Comparison of ENCODE assay signal across 9 mouse cellular contexts in the genomic region with DNA sequence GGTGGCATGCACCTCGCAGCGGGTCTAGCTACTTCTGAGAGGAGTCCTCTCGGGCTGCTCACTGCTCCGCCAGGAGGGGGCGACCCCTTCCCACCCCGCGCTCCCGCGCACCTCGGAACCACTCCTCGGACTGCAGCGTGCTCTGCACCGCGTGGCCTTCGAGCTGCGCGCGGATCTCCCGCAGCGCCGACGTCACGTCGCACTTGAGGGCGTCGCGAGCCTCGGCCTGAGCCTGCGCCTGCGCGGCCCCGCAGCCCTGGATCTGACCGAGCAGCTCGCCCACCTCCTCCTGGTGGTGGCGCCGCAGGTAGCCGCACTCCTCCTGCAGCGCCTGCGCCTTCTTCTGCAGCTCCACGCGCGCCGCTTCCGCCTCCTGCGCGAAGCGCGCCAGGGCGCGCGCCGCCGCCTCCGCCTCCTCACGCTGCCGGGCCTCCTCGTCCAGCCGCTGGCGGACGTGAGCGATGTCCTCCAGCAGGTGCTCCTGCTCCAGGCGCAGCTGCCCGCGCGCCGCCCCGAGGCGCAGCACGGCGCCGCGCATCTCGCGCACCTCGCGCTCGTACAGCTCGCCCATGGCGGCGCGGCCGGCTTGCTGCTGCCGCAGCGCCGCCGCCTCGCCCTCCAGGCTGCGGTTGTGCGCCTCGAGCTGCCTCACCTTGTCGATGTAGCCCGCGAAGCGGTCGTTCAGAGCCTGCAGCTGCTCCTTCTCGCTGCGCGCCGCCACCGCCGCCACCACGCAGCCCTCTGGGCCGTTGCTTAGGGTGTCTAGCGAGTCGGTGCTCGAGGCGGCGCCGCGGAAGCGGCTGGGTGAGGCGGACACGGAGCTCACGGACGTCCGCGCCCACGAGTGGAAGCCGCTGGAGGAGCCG. TPM values are rescaled to one million over a fixed set of nuclear protein-coding genes. Genes with fewer than 3 reads are reported as not detected.
DNase-seq lines count a peak whose midpoint lies in the region; ATAC-seq and TF ChIP-seq lines count a peak whose summit lies in the region.
"Had no signal": no experiment of that assay in that cellular context is flagged by ENCODE, and none has a peak within 500 bp of the region (broad histone marks: within the 10 kb centered on the region; RNA-seq: fewer than 3 reads in every experiment).

No protein-coding gene starts in this region.

- H3K27me3 ChIP-seq in erythroblast, embryonic 14.5 days (ENCODE audit: control insufficient read depth): peaks cover 79% of the 10 kb centered on the region
- H3K27me3 ChIP-seq in heart, embryonic 12.5 days (replicated peaks): peaks cover 97% of the 10 kb centered on the region
- H3K27me3 ChIP-seq in kidney, postnatal 0 days (ENCODE audit: insufficient read depth, low read length): peaks cover 51% of the 10 kb centered on the region
- peaks cover 92% of the 10 kb centered on the region for H3K27me3 ChIP-seq in limb, embryonic 15.5 days
- peaks cover 39% of the 10 kb centered on the region for H3K27me3 ChIP-seq in midbrain, embryonic 16.5 days (ENCODE audit: control insufficient read depth, insufficient read depth, low read depth, low read length)

- TF ChIP-seq CTCF in kidney, postnatal 0 days (IDR thresholded peaks at IDR 0.05; ENCODE audit: low read depth): peak; percentile 30; the same call in 1 of the 2 replicates

- under 1% methylated on average over 120 of the region's 120 CpGs for WGBS in heart, embryonic 12.5 days
- under 1% methylated on average over 120 of the region's 120 CpGs for WGBS in kidney, postnatal 0 days
- WGBS in limb, embryonic 15.5 days: under 1% methylated on average over 120 of the region's 120 CpGs
- WGBS in midbrain, embryonic 16.5 days: under 1% methylated on average over 106 of the region's 120 CpGs

- peaks cover 10% of the 10 kb centered on the region for H3K4me1 ChIP-seq in erythroblast, embryonic 14.5 days (ENCODE audit: control insufficient read depth)
- peaks cover 14% of the 10 kb centered on the region for H3K4me1 ChIP-seq in heart, embryonic 12.5 days (replicated peaks)
- H3K4me1 ChIP-seq in kidney, postnatal 0 days (replicated peaks; ENCODE audit: insufficient read depth, low read length): peaks cover 13% of the 10 kb centered on the region; the same call in 1 of the 2 replicates
- H3K4me1 ChIP-seq in limb, embryonic 15.5 days: peaks cover 17% of the 10 kb centered on the region
- H3K4me1 ChIP-seq in midbrain, embryonic 16.5 days (ENCODE audit: control insufficient read depth, insufficient read depth, low read length): peaks cover 26% of the 10 kb centered on the region

- peak overlapping the region; percentile 38 for H3K4me3 ChIP-seq in erythroblast, embryonic 14.5 days (replicated peaks)
- H3K4me3 ChIP-seq in heart, embryonic 12.5 days: peak overlapping the region; percentile 64
- H3K4me3 ChIP-seq in kidney, postnatal 0 days (replicated peaks; ENCODE audit: low read depth, low read length): peak overlapping the region; percentile 46
- H3K4me3 ChIP-seq in limb, embryonic 15.5 days: peak overlapping the region; percentile 51
- peak overlapping the region; percentile 75 for H3K4me3 ChIP-seq in midbrain, embryonic 16.5 days (ENCODE audit: low read depth, low read length)

- H3K36me3 ChIP-seq in erythroblast, embryonic 14.5 days (ENCODE audit: control insufficient read depth): no peaks in the 10 kb centered on the region
- no peaks in the 10 kb centered on the region for H3K36me3 ChIP-seq in heart, embryonic 12.5 days
- no peaks in the 10 kb centered on the region for H3K36me3 ChIP-seq in kidney, postnatal 0 days (ENCODE audit: insufficient read depth, low read length)
- H3K36me3 ChIP-seq in limb, embryonic 15.5 days: no peaks in the 10 kb centered on the region
- H3K36me3 ChIP-seq in midbrain, embryonic 16.5 days (ENCODE audit: control insufficient read depth, insufficient read depth, low read length): peaks cover 3% of the 10 kb centered on the region; the same call in 1 of the 2 replicates

- peak; percentile 48 for DNase-seq in embryo, embryonic 10 days (ENCODE audit: low spot score)
- peak; percentile 34 for DNase-seq in kidney, postnatal 0 days (ENCODE audit: low spot score)
- peak; percentile 33 to 73 for DNase-seq in spleen, postnatal 4 days (ENCODE audit: low spot score in 2 of 2)

- H3K9ac ChIP-seq in heart, embryonic 12.5 days: peak overlapping the region; percentile 50
- no peak overlapping the region for H3K9ac ChIP-seq in kidney, postnatal 0 days (ENCODE audit: low read depth, low read length)
- no peak overlapping the region for H3K9ac ChIP-seq in limb, embryonic 15.5 days
- peak overlapping the region; percentile 90 for H3K9ac ChIP-seq in midbrain, embryonic 16.5 days (ENCODE audit: low read depth, low read length)

- H3K4me2 ChIP-seq in heart, embryonic 12.5 days: peak overlapping the region; percentile 98
- peak overlapping the region; percentile 87 for H3K4me2 ChIP-seq in kidney, postnatal 0 days (ENCODE audit: low read length)
- peak overlapping the region; percentile 97 for H3K4me2 ChIP-seq in limb, embryonic 15.5 days
- H3K4me2 ChIP-seq in midbrain, embryonic 16.5 days (ENCODE audit: low read length): peak overlapping the region; percentile 62

- no peak overlapping the region for H3K27ac ChIP-seq in heart, embryonic 12.5 days (ENCODE audit: poor library complexity, severe bottlenecking)
- H3K27ac ChIP-seq in kidney, postnatal 0 days: no peak overlapping the region
- H3K27ac ChIP-seq in limb, embryonic 15.5 days: no peak overlapping the region
- H3K27ac ChIP-seq in midbrain, embryonic 16.5 days (ENCODE audit: low read length): peak overlapping the region; percentile 91

- H3K9me3 ChIP-seq in erythroblast, embryonic 14.5 days (ENCODE audit: control insufficient read depth, low read length): peaks cover 18% of the 10 kb centered on the region; the same call in 1 of the 2 replicates
- no peaks in the 10 kb centered on the region for H3K9me3 ChIP-seq in heart, embryonic 12.5 days (replicated peaks)
- no peaks in the 10 kb centered on the region for H3K9me3 ChIP-seq in kidney, postnatal 0 days (replicated peaks; ENCODE audit: low read length)
- H3K9me3 ChIP-seq in limb, embryonic 15.5 days: no peaks in the 10 kb centered on the region
- no peaks in the 10 kb centered on the region for H3K9me3 ChIP-seq in midbrain, embryonic 16.5 days (replicated peaks; ENCODE audit: control insufficient read depth, low read length, poor library complexity, severe bottlenecking)

- ATAC-seq in erythroblast, adult 5-6 weeks (replicated peaks; ENCODE audit: low FRiP score, poor library complexity, severe bottlenecking): no peak
- ATAC-seq in heart, embryonic 12.5 days (ENCODE audit: insufficient number of reproducible peaks, low FRiP score): peak; percentile 44; the same call in 1 of the 2 replicates
- ATAC-seq in kidney, postnatal 0 days (replicated peaks; ENCODE audit: low FRiP score, low read depth): peak; percentile 76
- ATAC-seq in limb, embryonic 15.5 days (ENCODE audit: insufficient number of reproducible peaks, low FRiP score, low TSS enrichment, low read depth): no peak
- ATAC-seq in midbrain, embryonic 16.5 days: peak; percentile 95

RNA-seq across cellular contexts. Expression of gene Nefh, which starts 0.7 kb away (rescaled TPM):
- polyA plus RNA-seq in erythroblast, embryonic 14.5 days (2012): 0.01 and 0.02 TPM in 2 replicates
- 0.77 and 3.1 TPM in 2 replicates for total RNA-seq in erythroblast, adult 5-6 weeks (2015; ENCODE audit: low replicate concordance)
- total RNA-seq in erythroblast, adult 5-6 weeks (2017; ENCODE audit: low replicate concordance): 0.70 and 1.8 TPM in 2 replicates
- 0.58 and 0.66 TPM in 2 replicates for polyA plus RNA-seq in heart, embryonic 12.5 days (2016; fragmentation: Nextera tagmentation; extraction: Ambion mirVana)
- polyA plus RNA-seq in kidney, postnatal 0 days (2015; fragmentation: Nextera tagmentation; extraction: Ambion mirVana): 0.08 and 0.11 TPM in 2 replicates
- 0.23 and 0.25 TPM in 2 replicates for polyA plus RNA-seq in limb, embryonic 15.5 days (2015; fragmentation: Nextera tagmentation; extraction: Ambion mirVana)
- 3.7 and 4.3 TPM in 2 replicates for polyA plus RNA-seq in midbrain, embryonic 16.5 days (2015; fragmentation: Nextera tagmentation; extraction: Ambion mirVana)
- total RNA-seq: CH12.LX had no signal

RNA-seq across cellular contexts. Expression of gene Ap1b1, which starts 39.4 kb away (rescaled TPM):
- polyA plus RNA-seq in erythroblast, embryonic 14.5 days (2012): 17.5 and 18.7 TPM in 2 replicates
- 20.4 and 23.0 TPM in 2 replicates for total RNA-seq in erythroblast, adult 5-6 weeks (2015; ENCODE audit: low replicate concordance)
- total RNA-seq in erythroblast, adult 5-6 weeks (2017; ENCODE audit: low replicate concordance): 53.6 and 106 TPM in 2 replicates
- 51.4 and 56.4 TPM in 2 replicates for polyA plus RNA-seq in heart, embryonic 12.5 days (2016; fragmentation: Nextera tagmentation; extraction: Ambion mirVana)
- polyA plus RNA-seq in kidney, postnatal 0 days (2015; fragmentation: Nextera tagmentation; extraction: Ambion mirVana): 54.5 and 61.6 TPM in 2 replicates
- 55.2 and 56.5 TPM in 2 replicates for polyA plus RNA-seq in limb, embryonic 15.5 days (2015; fragmentation: Nextera tagmentation; extraction: Ambion mirVana)
- polyA plus RNA-seq in midbrain, embryonic 16.5 days (2015; fragmentation: Nextera tagmentation; extraction: Ambion mirVana): 104 and 108 TPM in 2 replicates

RNA-seq across cellular contexts. Expression of gene Thoc5, which starts 52.1 kb away (rescaled TPM):
- 0.29 and 0.65 TPM in 2 replicates for polyA plus RNA-seq in erythroblast, embryonic 14.5 days (2012)
- total RNA-seq in erythroblast, adult 5-6 weeks (2015; ENCODE audit: low replicate concordance): 2.5 and 2.7 TPM in 2 replicates
- total RNA-seq in erythroblast, adult 5-6 weeks (2017; ENCODE audit: low replicate concordance): 11.3 and 17.1 TPM in 2 replicates
- 28.8 and 29.6 TPM in 2 replicates for polyA plus RNA-seq in heart, embryonic 12.5 days (2016; fragmentation: Nextera tagmentation; extraction: Ambion mirVana)
- polyA plus RNA-seq in kidney, postnatal 0 days (2015; fragmentation: Nextera tagmentation; extraction: Ambion mirVana): 27.3 and 29.8 TPM in 2 replicates
- polyA plus RNA-seq in limb, embryonic 15.5 days (2015; fragmentation: Nextera tagmentation; extraction: Ambion mirVana): 28.8 and 29.9 TPM in 2 replicates
- 57.9 and 64.1 TPM in 2 replicates for polyA plus RNA-seq in midbrain, embryonic 16.5 days (2015; fragmentation: Nextera tagmentation; extraction: Ambion mirVana)

Comparison
In these comparisons a context has a peak if more than half of its experiments do, and no peak if none do; other contexts are left out.
1. ATAC-seq: peak in heart, embryonic 12.5 days (single experiment), kidney, postnatal 0 days (single experiment) and midbrain, embryonic 16.5 days (single experiment); none in erythroblast, adult 5-6 weeks (single experiment) and limb, embryonic 15.5 days (single experiment).
2. H3K9ac ChIP-seq: peak in heart, embryonic 12.5 days (single experiment) and midbrain, embryonic 16.5 days (single experiment); none in kidney, postnatal 0 days (single experiment) and limb, embryonic 15.5 days (single experiment).
3. RNA of gene Thoc5, which starts 52.1 kb away (polyA plus RNA-seq): 57.9 to 64.1 TPM in midbrain, embryonic 16.5 days, 28.8 to 29.6 TPM in heart, embryonic 12.5 days, 28.8 to 29.9 TPM in limb, embryonic 15.5 days and 27.3 to 29.8 TPM in kidney, postnatal 0 days; 0.29 to 0.65 TPM in erythroblast, embryonic 14.5 days; every median in the first group is over 10 times any median in the second.
4. Peak in every context shown above with its lines, with median percentiles within 50 percentile points of each other: H3K4me3 ChIP-seq, DNase-seq and H3K4me2 ChIP-seq.